Mouse (Mus musculus): Measurements from ENCODE around the gene Mob4.

Gene Mob4

DNA sequence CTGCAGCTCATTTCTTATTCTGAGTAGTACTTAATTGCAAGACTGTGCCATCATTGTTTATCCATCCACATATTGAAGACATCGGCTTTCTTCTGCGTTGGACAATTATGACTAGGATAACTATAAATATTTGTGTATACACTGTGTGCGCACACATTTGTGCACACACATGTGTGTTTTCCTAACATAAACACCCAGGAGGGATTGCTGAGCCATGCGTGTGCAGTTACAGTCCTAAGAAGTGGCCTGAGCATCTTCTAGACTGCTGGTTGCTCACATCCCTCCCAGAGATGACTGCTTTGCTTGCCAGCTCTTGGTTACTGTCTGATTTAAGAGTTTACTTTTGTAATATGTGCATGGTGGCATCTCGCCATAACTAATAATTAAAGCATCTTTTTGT is 51.4 kb downstream of the Mob4 start:
- no peak for DNase-seq (ENCODE audit: low spot score in 2 of 2)

DNA sequence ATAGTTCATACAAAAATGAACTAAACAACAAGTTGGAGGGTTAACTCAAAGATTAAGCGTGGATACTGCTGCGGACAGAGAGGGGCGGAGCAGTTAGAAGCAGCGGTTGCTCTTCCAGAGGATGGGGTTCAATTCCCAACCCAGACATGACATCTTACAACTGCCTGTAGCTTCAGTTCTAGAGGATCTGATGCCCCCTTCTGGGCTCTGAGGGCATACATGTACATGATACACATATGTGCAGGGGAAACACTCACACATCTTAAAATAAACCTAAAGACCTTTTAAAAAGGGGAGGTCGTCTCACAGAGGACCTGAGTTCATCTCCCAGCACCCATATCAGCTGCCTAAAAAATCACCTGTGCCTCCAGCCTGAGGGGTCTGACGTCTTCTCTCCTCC is 54.7 kb downstream of the Mob4 start:
- no peak for DNase-seq (ENCODE audit: low spot score in 2 of 2)

DNA sequence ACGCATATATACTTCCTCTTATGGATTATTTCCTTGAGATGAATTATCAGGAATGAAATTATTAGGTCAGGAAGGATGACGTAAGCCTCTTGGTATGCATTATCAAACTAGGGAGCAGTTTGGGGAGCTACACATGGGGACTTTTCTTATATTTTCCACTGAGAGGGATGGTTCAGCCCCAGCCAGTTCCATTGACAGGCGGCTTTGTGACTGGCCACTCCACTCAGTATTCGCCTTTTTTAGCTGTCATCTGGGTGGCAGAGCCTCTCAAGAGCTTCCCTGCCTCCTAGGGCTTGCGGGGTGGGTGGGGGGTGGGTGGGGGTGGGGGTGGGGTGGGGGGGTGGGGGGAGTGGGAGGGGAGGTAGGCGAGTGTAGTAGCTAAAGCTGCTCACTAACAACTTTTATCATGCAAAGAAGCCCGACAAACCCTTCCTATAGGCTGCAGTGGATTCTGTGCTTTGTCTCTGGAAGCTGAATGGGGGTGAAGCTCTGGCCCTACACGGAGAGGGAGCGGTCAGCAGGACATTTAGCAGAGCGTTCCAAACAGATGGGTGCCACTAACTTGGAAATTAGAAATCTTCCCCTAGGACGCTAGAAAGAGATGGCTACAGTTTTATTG is 55.7 kb downstream of the Mob4 start:
- no peak for DNase-seq (ENCODE audit: low spot score in 2 of 2)

DNA sequence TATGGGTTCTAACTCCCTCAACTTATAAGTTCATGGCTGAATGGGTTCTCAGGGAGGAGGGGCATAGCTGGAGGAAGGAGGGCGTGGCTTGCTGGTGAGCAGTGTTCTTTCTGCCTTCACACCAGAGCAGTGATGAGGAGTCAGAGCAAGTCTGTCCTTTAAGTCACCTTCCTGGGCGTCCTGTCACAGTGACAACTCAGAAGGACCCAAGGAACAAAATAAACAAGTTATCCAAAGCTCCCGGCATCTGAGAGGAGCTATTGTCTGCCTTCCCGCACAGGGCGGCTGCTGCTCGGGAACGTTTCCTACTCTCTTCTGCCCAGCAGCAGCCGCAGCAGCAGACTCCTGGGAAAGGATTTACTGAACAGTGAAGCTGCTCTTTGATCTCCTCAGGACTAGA is 61.0 kb downstream of the Mob4 start:
- no peak for DNase-seq (ENCODE audit: low spot score in 2 of 2)

DNA sequence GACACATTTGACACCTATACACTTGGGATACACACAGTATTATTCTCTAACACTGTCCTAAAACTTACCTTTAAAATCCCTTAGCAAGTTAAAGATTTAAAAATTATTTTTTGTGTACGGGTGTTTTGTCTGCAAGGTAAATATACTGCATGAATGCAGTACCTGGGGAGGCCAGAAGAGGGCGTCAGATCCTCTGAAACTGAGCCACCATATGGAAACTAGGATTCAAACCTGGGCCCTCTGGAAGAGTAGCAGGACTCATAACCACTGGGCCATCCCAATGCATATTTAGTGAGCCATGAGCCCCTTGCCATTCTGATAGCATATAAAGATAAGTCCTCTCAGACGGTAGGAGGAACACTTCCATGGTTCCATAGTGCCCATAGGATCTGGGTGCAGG is 61.8 kb downstream of the Mob4 start:
- no peak for DNase-seq (ENCODE audit: low spot score in 2 of 2)

DNA sequence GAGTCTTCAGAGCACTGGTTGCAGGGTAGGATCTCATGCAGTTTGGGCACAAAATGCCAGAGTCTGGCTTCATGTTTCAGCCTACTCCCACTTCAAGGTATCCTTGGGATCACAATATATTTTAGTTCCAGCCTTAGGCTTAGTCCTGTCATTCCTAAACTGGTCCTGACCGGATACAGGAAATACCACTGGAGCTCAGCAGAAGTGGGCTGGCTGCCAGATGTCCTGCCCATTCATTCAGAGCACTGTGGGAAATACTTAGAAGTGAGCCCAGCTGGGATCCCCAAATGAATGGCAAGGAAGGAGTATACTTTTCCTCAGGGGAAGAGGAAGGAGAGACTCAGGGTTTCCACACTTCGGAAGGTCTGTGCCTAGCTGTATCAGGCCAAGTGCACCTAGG is 62.3 kb downstream of the Mob4 start:
- DNase-seq (ENCODE audit: low spot score in 2 of 2) = no peak

DNA sequence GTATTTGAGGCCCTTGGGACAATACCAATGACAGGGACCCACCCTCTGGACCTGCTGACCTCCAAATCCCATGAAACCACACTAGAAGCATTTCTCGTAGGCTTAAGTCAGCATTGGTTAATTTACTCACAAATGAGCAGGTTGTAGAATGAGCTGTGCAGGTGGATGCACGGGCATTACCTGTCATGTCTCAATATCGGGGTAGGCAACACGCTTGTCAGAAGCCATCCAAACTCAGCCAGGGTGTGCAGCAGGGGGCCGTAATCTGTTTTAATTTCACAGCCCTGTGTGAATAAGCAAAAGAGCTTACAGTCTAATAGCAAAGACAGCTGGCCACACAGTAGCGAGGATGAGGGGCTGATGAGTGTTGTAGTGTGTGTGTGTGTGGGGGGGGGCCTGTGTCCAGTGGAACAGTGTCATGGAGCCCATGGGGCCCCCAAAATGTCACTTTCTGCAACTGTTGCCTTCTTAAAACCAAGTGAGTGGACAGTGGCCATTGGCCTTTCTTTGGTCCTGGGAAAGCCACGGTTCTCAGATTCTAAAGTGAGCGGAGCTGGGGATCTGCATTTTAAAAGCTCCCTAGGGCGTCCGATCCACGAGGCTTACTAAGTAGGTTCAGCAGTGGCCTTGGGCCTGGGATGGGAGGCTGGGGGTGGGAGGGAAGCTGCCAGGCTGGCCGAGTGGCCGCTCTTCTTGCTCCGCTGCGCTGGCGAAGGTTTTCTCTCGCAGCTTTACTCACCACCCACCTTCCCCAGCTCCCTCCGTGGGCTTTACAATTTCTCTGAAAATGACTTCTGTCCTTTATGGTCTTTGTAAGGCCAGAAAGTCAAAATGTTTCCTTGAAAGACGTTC is 63.3 kb downstream of the Mob4 start:
- DNase-seq (ENCODE audit: low spot score in 2 of 2) = no peak

DNA sequence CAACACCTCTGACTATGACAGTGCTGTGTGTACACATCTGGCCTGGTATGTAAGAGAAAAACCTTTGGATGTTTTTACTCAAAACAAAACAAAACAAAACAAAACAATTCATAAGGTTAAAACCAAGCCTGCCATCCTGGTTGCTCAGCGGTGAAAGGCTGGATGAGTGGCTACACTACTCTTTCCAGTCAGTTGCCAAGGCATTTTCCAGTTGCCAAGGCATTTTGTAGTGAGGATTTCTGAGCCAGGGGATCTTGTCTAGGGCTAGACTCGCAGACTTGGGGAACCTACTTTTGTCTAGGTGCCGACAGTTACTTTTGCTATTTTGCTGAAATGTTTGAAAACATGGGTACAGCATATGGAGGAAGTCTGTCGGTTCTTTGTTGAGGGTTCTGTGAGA is 64.0 kb downstream of the Mob4 start:
- no peak for DNase-seq (ENCODE audit: low spot score in 2 of 2)

DNA sequence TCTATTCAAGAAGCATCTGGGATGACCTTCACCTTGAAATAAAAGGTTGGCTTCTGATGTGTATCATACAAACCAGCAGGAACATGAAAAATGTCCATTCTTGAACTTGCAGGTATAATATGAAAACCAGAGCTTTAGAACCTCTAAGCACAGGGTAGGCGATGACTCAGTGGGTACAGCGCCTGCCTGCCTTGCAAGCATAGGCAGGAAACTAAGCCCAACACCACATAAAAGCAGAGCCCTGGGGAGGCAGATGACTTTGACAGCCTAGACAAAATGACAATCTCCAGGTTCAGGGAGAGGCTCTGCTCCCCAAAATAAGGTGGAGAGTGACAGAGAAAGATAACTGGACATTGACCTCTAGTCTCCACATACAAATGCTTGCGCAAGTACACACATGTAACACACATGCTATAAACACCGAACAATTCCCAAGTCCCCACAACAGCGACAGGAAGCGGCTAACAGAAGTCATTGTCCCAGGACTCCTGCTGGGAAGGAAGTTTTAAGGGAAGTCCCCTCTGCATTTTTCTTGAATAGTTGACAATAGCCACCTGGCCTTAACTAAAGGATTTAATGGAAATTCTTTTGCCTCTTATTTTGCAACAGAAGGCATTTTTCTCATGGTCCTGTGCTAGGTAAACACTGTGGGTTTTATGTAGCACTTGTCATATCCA is 65.4 kb downstream of the Mob4 start:
- DNase-seq (ENCODE audit: low spot score in 2 of 2) = no peak

DNA sequence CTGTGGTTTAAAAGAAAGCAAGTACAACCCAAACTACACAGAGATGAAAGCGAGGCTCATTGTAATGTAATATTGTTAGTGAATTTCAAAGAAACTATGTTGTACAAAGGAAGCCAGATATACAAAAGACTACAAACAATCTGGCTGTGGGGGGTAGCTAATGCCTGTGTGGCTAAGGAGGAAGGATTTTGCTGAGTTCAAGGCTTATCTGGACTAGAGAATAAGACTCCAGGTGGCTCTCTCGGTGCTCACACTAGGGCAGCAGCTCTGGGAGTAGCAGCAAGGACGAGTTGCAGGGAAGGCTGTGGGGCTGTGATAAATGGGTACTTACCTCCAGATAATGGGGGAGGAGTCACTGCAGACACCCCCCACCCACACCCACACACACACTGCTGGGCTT is 67.7 kb downstream of the Mob4 start:
- DNase-seq (ENCODE audit: low spot score in 2 of 2) = no peak

DNA sequence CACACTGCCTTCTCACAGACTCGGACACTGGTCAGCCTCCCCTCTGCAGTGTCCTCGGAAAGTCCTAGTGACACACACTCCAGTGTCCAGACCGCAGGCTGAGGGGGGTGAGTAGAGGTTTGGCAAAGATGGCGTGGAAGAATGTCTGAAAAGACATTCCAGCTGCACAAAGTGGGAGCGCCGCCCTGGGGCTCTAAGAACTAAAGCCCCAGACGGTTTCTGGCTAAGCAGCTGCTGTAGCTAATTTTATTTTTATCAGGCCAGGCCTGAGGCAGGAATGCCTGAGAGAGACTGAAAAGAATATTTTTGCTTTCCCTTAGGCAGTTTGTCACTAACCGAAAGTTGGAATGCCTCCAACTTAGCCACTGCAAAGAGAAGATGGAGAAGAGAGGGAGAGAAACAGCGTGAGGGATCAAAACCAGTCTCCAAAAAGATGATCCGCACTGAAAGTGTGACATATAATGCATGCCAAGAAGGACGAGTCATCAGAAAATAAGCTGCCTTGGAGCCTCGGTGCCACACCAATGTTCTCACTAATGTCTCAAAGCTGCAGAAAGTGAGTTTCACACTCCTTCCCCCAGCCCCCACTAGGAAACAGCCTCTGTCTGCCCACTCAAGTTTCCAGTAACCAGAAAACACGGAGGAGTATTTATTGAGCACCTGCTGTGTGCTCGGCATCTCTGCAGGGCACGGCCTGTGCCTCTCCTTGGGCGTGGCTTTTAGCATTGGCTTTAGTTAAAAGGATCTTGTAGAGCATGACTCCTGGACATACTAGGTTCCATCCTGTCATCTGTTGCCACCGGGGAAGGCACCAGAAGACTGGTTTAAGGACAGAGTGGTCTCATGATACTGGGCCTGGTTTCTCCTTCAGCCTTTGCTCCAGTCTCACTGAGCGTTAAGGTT is 71.1 kb downstream of the Mob4 start:
- no peak for DNase-seq (ENCODE audit: low spot score in 2 of 2)

Data from spleen, postnatal 36 days (tissue).